ENCODE assay signal across 18 mouse cellular contexts in the genomic region with DNA sequence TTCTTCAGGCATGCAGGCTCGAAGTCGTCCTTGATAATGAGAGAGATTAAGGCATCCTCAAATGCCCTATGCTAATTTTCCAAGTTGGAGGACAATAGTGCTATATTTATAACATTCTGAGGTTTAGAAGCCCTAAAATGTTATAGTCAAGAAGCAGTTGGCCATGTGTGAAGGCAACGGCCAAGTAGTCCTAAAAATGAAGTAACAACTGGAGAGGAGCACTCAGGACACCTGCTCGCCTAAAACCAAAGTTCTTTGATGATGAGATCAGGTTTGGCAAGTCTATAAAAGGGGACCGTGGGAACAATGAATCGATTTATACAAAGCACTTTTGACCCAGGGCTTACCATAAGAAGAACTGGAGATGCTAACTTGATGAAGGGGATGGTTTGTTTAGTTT.
A peak's percentile ranks its signal among the peaks of the same experiment; 100 is the strongest.
DNase-seq lines count a peak whose midpoint lies in the region; TF ChIP-seq lines count a peak whose summit lies in the region.
"Had no signal": no experiment of that assay in that cellular context is flagged by ENCODE, and none has a peak within 500 bp of the region (broad histone marks: within the 10 kb centered on the region; RNA-seq: fewer than 3 reads in every experiment).

No protein-coding gene starts in this region.

- no peaks in the 10 kb centered on the region for H3K27me3 ChIP-seq in myocyte (ENCODE audit: control insufficient read depth, insufficient read depth, insufficient read length)
- H3K27me3 ChIP-seq: CH12.LX, Patski had no signal

- peak; percentile 28 for DNase-seq in Muller cell, postnatal 12 days (ENCODE audit: inconsistent ontology term)
- DNase-seq in cerebellum, adult 9-10 months, result no peak
- DNase-seq in B cell, adult 2 months, result no peak
- DNase-seq: adrenal gland, adult 2 months; adrenal gland, adult 8-10 months; adrenal gland, postnatal 10 days; adrenal gland, postnatal 14 days; adrenal gland, postnatal 25 days; adrenal gland, postnatal 36 days; cerebellum, adult 11 months; cerebellum, adult 11-12 months; cerebellum, adult 18-20 months; cerebellum, adult 2 months; cerebellum, adult 8-10 months had no signal

- peak overlapping the region; percentile 56 for H3K4me2 ChIP-seq in myocyte (ENCODE audit: low read depth)

- H3K4me3 ChIP-seq in myocyte, result no peak overlapping the region

- H3ac ChIP-seq in myocyte (ENCODE audit: control insufficient read depth, insufficient read length), result no peak overlapping the region

- TF ChIP-seq POLR2A in myocyte (IDR thresholded peaks at IDR 0.05; ENCODE audit: insufficient read length, low read depth), result no peak

- H3K79me2 ChIP-seq in myocyte (ENCODE audit: control insufficient read depth, insufficient read depth), result no peaks in the 10 kb centered on the region

- no peaks in the 10 kb centered on the region for H3K36me3 ChIP-seq in myocyte (ENCODE audit: control insufficient read depth, insufficient read depth)
- H3K36me3 ChIP-seq: G1E had no signal

TF ChIP-seq in myocyte, 11 proteins besides CTCF, POLR2A, EP300 and RAD21:
- no peak for TF ChIP-seq CEBPB (IDR thresholded peaks at IDR 0.05; ENCODE audit: insufficient read depth, poor library complexity, severe bottlenecking)
- TF ChIP-seq E2F4 (IDR thresholded peaks at IDR 0.05; ENCODE audit: insufficient read depth), result no peak
- TF ChIP-seq MYOD1 (IDR thresholded peaks at IDR 0.05; ENCODE audit: control insufficient read depth in 1 of 3, insufficient read length in 2 of 3, low read depth in 2 of 3), result peak; percentile 44 to 61 (median 56)
- no peak for TF ChIP-seq POLR2AphosphoS2 (IDR thresholded peaks at IDR 0.05; ENCODE audit: insufficient read length, low read depth)
- TF ChIP-seq MAX (IDR thresholded peaks at IDR 0.05; ENCODE audit: low read depth), result no peak
- TF ChIP-seq MYOG (IDR thresholded peaks at IDR 0.05; ENCODE audit: control insufficient read depth in 1 of 3, insufficient read depth in 1 of 3, insufficient read length in 2 of 3, low read depth in 2 of 3), result peak in 1 of 3 experiments; percentile 83
- TF ChIP-seq USF1 (IDR thresholded peaks at IDR 0.05; ENCODE audit: low read depth), result no peak
- TF ChIP-seq TCF3 (IDR thresholded peaks at IDR 0.05; ENCODE audit: insufficient read length, low read depth), result no peak
- TF ChIP-seq SRF (IDR thresholded peaks at IDR 0.05; ENCODE audit: control insufficient read depth, insufficient read length, low read depth), result no peak
- peak; percentile 67 for TF ChIP-seq TCF12 (IDR thresholded peaks at IDR 0.05; ENCODE audit: insufficient read depth, poor library complexity, severe bottlenecking)
- TF ChIP-seq REST (IDR thresholded peaks at IDR 0.05; ENCODE audit: insufficient read depth, insufficient read length), result no peak
